Mouse (Mus musculus) thymus, postnatal 14 days (tissue): ENCODE measurements around the gene Scand1.
A peak's percentile ranks its signal among the peaks of the same experiment; 100 is the strongest.

Experiments used
- DNase-seq: peaks from one replicate; pipeline ENCODE4 v3.0.0; 2021

Gene Scand1

DNA sequence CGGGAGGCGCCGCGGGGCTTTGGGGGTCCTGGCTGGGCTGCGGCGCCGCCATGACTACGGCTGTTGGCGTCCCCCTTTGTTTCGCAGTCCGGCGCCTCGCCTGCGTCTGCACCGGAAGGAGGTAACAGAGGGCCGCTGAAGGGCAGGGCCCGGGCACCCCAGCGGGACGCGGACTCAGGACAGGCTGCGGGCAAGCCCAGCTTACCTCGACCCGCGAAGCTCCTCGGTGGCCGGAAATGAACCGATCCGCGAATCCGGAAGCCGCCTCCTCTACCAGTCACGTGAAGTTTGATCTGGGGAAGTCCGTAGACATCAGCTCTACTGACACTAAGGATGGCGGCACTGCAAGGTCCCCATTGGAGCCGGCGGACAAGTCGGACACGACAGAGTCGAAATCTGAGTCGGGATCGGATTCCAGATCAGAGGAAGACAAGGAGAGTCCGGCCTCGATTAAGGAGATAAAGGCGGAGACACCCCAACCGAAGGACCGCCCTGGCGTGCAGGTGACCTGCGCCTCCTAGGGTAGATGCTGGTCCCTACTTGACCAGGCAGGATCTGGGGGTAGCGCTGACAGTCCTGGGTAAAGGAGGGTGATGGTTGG, at the start of gene Scand1, which contains the start of gene Cnbd2:
TSS of gene Scand1 (minus strand) at position 408 of the 601 bp plus-strand sequence.
TSS of gene Cnbd2 (plus strand) at position 3 of the 601 bp plus-strand sequence.
- DNase-seq, result peak; percentile 85

DNA sequence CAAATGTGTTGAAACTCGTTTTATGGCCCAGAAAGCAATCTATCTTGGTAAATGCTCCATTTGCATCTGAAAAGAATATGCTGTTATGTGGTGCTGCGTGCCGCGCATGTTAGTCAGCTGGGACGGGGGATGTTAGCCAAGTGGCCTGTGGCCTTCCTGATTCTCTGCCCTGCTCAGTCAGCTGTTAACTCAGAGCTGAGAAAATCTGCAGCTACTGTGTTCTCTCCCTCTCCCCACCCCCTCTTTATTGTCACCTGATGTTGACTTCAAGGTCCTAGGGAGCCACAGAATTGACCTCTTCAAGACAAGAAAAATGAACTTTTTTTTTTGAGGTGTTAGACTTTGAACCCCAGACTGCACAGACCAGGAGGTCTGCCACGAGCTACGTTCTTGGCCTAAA, 43.5 kb upstream of the Scand1 start:
- no peak for DNase-seq

- no peak for DNase-seq
Observed at GRCm38 (mm10) chr2:156353265-156353692, 40.8 kb upstream of the Scand1 start.

GRCm38 (mm10) chr2:156352413-156353165, 40.1 kb upstream of the Scand1 start:
- peak; percentile 7 for DNase-seq

DNA sequence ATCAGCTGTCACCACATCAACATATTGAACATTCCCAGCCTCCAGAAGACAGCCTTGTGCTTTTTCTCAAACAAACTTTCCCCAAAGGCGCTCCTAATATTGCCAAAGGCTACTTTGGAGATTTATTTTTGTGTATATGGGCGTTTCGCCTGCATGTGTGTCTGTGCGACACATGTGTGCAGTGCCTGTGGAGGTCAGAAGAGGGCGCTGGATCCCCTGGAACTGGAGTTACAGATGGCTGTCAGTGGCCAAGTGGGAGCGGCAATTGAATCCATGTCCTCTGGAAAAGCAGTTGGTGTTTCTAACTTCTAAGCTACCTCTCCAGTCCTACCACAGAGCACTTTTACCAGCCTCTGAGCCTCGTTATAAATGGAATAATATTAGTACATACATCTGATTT, 38.7 kb upstream of the Scand1 start:
- peak; percentile 8 for DNase-seq

GRCm38 (mm10) chr2:156349286-156349848, 36.9 kb upstream of the Scand1 start:
- DNase-seq, result no peak

GRCm38 (mm10) chr2:156348812-156349211, 36.3 kb upstream of the Scand1 start:
- DNase-seq, result no peak

DNA sequence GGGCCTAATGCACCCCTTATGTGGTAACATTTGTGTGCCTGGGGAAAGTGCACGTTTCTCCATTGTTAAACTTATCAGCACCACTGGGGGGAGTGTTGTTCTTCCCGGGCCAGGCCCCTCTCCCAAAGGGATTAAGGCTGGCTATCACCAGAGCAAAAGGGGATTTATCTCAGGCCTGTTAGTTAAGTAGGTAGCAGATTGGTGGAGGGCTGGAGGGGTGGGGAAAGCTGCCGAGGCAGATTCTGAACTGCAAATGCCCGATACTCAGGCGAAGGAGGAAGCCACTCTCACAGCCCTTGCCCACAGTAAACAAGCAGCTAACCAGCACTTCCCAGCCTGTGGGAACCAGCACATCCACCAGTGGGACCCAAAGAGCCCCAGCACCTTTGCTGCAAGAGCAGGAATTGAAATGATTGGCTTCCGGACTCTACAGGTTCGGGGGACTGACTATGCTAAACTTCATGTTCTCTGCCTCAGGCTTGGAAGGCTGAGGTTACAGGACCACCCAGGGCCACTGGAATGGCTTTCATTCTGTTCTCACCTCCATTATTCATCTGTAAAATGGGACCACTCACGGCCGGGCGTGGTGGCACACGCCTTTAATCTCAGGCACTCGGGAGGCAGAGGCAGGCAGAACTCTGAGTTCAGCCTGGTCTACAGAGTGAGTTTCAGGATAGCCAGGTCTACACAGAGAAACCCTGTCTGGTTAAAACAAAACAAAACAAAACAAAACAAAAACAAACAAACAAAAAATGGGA, 32.5 kb upstream of the Scand1 start:
- DNase-seq, result no peak

- no peak for DNase-seq
Observed at GRCm38 (mm10) chr2:156340078-156340477, 27.6 kb upstream of the Scand1 start.

DNA sequence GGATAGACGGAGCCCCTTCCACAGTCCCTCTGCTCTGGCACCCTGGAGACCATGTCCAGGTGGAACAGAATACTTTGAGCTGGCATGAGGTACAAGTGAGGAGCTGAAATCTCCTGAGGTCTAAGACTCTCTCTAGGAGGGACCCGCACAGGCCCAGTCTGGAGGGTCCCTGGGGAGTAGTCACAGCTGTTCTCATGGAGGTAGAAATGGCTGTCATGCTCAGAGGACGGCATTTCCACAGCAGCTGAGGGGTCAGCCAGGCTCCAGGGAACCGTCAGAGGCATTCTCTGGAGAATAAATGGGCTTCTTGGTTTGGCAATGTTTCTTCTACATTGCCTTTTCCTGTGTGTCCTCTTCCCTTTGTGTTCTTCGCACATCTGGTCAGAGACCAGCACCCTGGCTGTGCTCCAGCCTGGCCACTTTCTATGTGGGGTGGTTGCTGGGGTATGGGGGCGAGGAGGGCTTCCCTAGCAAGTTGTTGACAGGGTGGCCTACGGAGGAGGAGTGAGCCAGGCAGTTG, 19.0 kb upstream of the Scand1 start:
- no peak for DNase-seq

DNA sequence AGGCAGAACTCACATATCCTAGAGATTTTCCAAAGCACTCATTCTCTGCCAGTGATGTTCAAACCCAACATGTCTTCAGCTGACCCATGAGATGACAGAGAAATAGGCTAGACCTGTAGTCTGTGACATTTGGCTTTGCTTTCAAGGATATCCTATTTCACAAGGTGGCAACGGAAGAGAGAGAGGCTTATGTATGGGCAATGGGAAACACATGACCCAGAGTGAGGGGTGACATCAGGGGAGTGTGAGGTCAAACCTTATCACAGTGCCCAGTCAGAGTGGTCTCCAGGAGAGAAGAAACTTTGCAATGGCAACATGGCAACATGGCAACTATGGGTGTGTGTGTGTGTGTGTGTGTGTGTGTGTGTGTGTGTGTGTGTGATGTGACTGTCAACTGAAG, 18.2 kb upstream of the Scand1 start:
- DNase-seq, result no peak

DNA sequence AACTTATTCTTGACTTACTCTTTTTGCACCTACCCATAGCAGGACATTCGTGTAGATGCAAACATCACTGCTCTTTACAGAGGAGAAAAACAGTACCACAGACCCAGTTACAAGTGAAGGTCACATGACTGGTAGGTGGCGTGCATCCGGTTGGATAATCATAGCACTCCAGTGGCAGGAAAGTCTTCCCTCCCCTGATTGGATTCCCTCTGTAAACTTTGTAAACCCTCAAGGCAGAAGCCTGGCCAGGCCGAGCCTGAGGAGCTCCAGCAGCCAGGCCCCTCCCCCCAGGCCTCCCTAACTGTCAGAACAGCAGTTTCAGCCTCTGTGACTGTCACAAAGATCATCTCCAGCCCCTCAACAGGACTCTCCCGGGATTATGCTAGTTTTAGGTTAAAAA, 12.2 kb upstream of the Scand1 start:
- no peak for DNase-seq

- no peak for DNase-seq
Observed at GRCm38 (mm10) chr2:156324116-156324588, 11.6 kb upstream of the Scand1 start.

DNA sequence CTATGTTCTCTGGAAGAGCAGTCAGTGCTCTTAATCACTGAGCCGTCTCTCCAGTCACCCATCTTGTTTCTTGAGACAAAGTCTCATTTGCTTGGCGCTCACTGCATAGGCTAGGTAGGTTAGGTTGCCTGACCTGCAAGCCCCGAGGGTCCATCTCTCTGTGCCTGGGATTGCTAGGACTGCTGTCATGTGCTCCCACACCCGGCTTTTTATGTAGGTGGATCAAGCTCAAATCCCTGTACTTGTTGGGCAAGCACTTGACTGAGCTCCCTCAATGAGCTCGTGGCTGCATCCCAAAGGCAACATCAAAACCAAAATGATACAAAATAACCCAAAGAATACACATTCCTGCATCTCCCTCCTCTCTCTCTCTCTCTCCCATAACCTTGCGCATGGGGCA, 9.0 kb upstream of the Scand1 start:
- no peak for DNase-seq

GRCm38 (mm10) chr2:156318491-156318890, 6.0 kb upstream of the Scand1 start:
- DNase-seq, result no peak

GRCm38 (mm10) chr2:156314811-156315210, 2.3 kb upstream of the Scand1 start:
- DNase-seq, result no peak

- DNase-seq, result no peak
Observed at GRCm38 (mm10) chr2:156313153-156313552, 649 bp upstream of the Scand1 start.

- DNase-seq, result peak; percentile 71
Observed at GRCm38 (mm10) chr2:156311841-156312291, 638 bp downstream of the Scand1 start.

- DNase-seq, result no peak
Observed at GRCm38 (mm10) chr2:156311441-156311840, 1.1 kb downstream of the Scand1 start.

- DNase-seq, result no peak
Observed at GRCm38 (mm10) chr2:156310945-156311344, 1.6 kb downstream of the Scand1 start.

DNA sequence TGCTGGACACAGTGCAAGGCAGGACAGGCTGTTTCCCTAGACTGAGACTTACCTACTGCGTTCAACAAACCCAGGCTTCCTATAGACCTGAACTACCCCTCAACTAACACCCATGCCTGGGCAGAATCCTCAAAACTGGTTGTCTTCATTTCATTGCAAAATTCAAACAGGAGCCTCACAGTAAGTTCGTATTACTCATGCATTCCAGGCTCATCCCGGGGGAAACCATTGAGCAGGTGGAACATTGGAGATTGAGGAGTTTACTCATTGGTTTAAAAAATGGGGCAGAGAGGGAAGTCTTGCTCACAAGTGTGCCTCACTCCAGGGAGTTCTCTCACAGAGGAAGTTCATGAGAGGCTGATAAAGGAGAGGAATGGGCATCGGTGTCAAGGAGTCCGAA, 2.0 kb downstream of the Scand1 start:
- DNase-seq, result no peak

DNA sequence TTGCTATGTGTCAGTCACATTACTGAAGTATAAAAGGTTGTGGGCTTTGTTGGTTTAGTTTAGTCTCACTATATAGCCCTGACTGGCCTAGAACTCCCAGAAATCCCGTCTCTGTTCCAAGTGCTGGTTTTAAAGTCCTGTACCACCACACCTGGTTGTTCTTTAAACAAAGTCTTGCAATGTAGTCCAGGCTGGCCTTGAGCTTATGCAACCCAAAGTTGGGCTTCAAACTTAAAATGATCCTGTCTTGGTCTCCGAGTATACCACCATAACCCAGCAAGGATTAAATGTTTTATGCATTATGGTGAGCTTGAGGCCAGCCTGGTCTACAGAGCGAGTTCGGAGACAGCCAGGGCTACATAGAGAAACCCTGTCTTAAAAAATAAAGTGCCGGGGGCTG, 2.6 kb downstream of the Scand1 start:
- DNase-seq, result no peak

DNA sequence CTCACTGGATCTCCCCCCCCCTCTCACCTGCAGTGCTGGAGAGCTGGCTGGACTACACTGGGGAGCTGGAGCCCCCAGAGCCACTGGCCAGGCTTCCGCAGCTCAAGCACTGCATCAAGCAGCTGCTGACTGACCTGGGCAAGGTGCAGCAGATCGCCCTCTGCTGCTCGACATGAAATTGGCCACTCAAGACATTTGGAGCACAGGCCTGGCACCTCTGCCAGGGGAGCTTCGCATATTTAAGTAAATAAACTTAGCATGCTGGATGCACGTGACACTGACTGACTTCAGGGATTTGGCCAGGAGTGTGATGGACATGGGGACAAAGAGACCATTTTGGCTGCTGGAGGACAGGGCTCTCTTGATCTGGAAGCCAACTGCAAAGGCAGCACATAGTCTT, 5.2 kb downstream of the Scand1 start:
- DNase-seq, result peak; percentile 15
